Mouse (Mus musculus) stomach, embryonic 15.5 days (tissue): ENCODE results near the gene Gpr63. TPM values are rescaled to one million over a fixed set of nuclear protein-coding genes. Genes with fewer than 3 reads are reported as not detected.
"Not testable (repeated sequence)": the region's sequence is repeated elsewhere in the genome, so short reads cannot be mapped to it uniquely, and the experiment has no call there.

Source experiments
- ATAC-seq: fragments of 200-750 bp; cut with Nextera tagmentation; 2 replicates; pipeline ENCODE4 v1.8.0; 2017; ENCODE audit warnings: low read depth, moderate number of reproducible peaks, moderate TSS enrichment; ENCODE audit not compliant: insufficient read depth, low FRiP score
- H3K27ac ChIP-seq: fragments of 300-500 bp; sonication (generic); 2 replicates; pipeline ENCODE4 v1.5.1; 2015; ENCODE audit warnings: mild to moderate bottlenecking, inconsistent platforms
- H3K27me3 ChIP-seq: fragments of 300-500 bp; sonication (generic); replicated peaks from 2 replicates; pipeline ENCODE4 v1.6.1; 2015; ENCODE audit warnings: inconsistent platforms
- H3K36me3 ChIP-seq: fragments of 300-500 bp; sonication (generic); 2 replicates; pipeline ENCODE4 v1.6.1; 2015; ENCODE audit warnings: inconsistent platforms
- H3K4me1 ChIP-seq: fragments of 300-500 bp; sonication (generic); 2 replicates; pipeline ENCODE4 v1.6.1; 2015; ENCODE audit warnings: inconsistent platforms
- H3K4me2 ChIP-seq: fragments of 300-500 bp; sonication (generic); 2 replicates; pipeline ENCODE4 v1.6.1; 2015; ENCODE audit warnings: mild to moderate bottlenecking, inconsistent platforms
- H3K4me3 ChIP-seq: fragments of 300-500 bp; sonication (generic); replicated peaks from 2 replicates; pipeline ENCODE4 v1.5.1; 2015; ENCODE audit warnings: inconsistent platforms
- H3K9ac ChIP-seq: fragments of 300-500 bp; sonication (generic); 2 replicates; pipeline ENCODE4 v1.6.1; 2015; ENCODE audit warnings: inconsistent platforms
- H3K9me3 ChIP-seq: fragments of 300-500 bp; sonication (generic); 2 replicates; pipeline ENCODE4 v1.6.1; 2016; ENCODE audit warnings: inconsistent platforms
- WGBS: fragments of 180-500 bp; shearing (Covaris S2); methylation state at CpG from one replicate; pipeline ENCODE4 v1.1.7; 2015; 5-methylcytosine and 5-hydroxymethylcytosine counted together
- polyA plus RNA-seq: library from polyadenylated mRNA; unstranded; fragments of >200 nt; fragmentation: Nextera tagmentation; extraction: Ambion mirVana; gene quantifications from 2 replicates; pipeline ENCODE4 v1.2.1, GENCODE M21; 2015

The Gpr63 gene
- polyA plus RNA-seq, 1 experiment from 2014 or later: 1.1 TPM

DNA sequence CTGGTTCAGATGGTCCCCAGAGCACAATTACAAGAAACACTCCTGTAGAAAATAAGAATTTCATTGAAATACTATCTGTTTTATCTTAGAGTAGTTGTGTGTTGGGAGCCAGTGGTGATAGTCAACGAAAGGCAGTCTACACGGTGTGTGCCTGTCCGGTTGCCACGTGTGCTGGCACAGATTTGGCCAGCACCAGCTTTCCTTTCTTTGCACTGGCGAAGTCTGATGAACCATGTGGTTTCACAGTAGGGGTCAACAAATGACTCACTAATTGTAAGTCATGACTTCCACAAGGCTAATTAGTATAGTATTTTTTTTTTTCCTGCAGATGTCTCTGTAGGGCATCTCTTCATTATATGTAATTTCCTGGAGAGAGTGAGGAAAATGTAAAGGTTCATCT lies 45.6 kb downstream of the Gpr63 start:
- 86% methylated on average over 5 of the region's 5 CpGs for WGBS
- no peak for ATAC-seq
- Histone ChIP-seq H3K9ac (no peak overlapping the region), H3K9me3 (no peaks in the 10 kb centered on the region), H3K4me3 (no peak overlapping the region), H3K4me2 (no peak overlapping the region), H3K27me3 (no peaks in the 10 kb centered on the region), H3K4me1 (no peaks in the 10 kb centered on the region), H3K27ac (no peak overlapping the region), H3K36me3 (peaks cover 6% of the 10 kb centered on the region; the same call in 1 of the 2 replicates)

- no peak overlapping the region for H3K4me3 ChIP-seq
- H3K4me2 ChIP-seq: no peak overlapping the region
- H3K27me3 ChIP-seq: no peaks in the 10 kb centered on the region
- H3K4me1 ChIP-seq: no peaks in the 10 kb centered on the region
- no peak overlapping the region for H3K27ac ChIP-seq
- H3K9me3 ChIP-seq: no peaks in the 10 kb centered on the region
- H3K9ac ChIP-seq: no peak overlapping the region
- ATAC-seq: no peak
- peaks cover 2% of the 10 kb centered on the region; the same call in 1 of the 2 replicates for H3K36me3 ChIP-seq
- 85% methylated on average over 3 of the region's 3 CpGs for WGBS
These were observed 46.5 kb downstream of the Gpr63 start for GRCm38 (mm10) chr4:25012726-25013125.

DNA sequence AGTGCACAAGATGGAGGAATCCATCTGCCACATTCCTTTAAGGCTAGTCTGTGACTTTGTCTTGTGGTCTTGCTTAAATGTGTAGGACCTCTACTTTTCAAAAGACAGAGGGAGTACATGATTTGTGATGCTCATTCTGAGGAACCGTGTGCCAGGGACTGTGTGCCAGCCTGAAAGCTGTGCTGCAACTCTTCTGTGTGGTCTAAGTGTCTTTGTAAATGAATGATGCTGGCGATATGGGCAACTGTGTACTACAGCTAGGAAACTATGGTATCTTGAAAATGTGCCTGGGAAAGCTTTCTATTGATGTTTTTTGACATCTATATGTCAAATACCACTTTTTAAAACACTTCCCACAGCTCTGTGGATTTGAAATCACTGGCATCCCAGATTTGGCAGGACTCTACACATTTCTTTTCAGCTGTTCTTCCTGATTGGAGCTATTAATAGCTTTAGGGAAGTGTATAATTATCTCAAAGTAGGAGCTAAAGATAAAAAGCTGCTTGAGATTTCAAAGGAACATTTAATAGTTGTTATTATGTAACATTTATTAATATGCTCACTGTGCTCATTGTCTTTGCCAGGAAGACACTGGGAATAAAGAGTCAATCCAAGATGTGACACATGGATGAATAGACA lies 48.9 kb downstream of the Gpr63 start:
- no peak overlapping the region for H3K4me3 ChIP-seq
- H3K9ac ChIP-seq: no peak overlapping the region
- H3K9me3 ChIP-seq: no peaks in the 10 kb centered on the region
- H3K4me1 ChIP-seq: no peaks in the 10 kb centered on the region
- no peak for ATAC-seq
- no peaks in the 10 kb centered on the region for H3K36me3 ChIP-seq
- H3K4me2 ChIP-seq: no peak overlapping the region
- WGBS: 74% methylated on average over 2 of the region's 2 CpGs
- H3K27me3 ChIP-seq: no peaks in the 10 kb centered on the region
- H3K27ac ChIP-seq: no peak overlapping the region

DNA sequence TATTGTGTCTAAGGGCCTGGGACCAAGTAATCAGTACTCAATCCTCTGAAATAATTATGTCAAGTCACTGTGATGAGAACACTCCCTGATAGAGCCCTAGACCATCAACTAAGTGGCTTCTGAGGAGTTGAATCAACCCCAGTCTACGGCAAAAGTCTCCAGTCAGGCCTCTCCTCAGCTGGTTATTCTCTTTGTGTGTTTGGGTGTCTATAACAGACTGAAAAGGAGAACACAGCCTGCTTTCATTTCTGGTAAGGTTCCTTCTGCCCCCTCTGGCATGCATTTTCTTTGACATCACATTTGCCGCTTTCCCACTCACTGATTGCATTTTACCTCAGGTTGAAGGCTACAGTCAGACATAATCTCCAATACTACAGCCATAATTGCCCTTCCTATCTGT lies 62.0 kb downstream of the Gpr63 start:
- no peaks in the 10 kb centered on the region for H3K36me3 ChIP-seq
- WGBS: 84% methylated on average over 2 of the region's 2 CpGs
- no peak overlapping the region for H3K4me3 ChIP-seq
- no peak overlapping the region for H3K9ac ChIP-seq
- H3K4me1 ChIP-seq: no peaks in the 10 kb centered on the region
- no peak overlapping the region for H3K4me2 ChIP-seq
- ATAC-seq: no peak
- H3K27me3 ChIP-seq: no peaks in the 10 kb centered on the region
- H3K9me3 ChIP-seq: no peaks in the 10 kb centered on the region
- no peak overlapping the region for H3K27ac ChIP-seq

- Histone ChIP-seq H3K4me2 (no peak overlapping the region), H3K4me1 (no peaks in the 10 kb centered on the region), H3K9ac (no peak overlapping the region), H3K27me3 (no peaks in the 10 kb centered on the region), H3K27ac (no peak overlapping the region), H3K9me3 (no peaks in the 10 kb centered on the region), H3K4me3 (no peak overlapping the region), H3K36me3 (no peaks in the 10 kb centered on the region)
- no peak for ATAC-seq
- 54% methylated on average over 1 of the region's 1 CpGs for WGBS
These were observed 62.5 kb downstream of the Gpr63 start for GRCm38 (mm10) chr4:25028752-25029151.

DNA sequence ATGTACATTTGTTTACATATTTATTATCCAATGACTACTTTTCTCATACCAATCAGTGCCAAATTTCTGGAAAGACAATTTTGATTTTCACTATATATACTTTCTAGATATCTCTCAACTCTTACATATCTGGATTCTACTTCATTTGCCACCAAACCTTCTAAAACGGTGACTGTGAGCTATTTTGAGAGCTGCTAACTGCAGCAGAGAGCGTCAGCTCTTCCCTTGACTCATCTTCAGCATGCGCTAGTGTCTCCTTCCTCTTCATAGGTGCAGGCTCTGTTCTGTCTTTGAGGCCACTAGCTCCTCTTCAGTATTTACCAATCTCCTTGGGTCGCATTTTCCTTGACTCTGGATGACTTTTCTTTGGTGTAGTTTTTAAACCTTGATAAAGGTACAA lies 63.7 kb downstream of the Gpr63 start:
- WGBS: 77% methylated on average over 4 of the region's 4 CpGs

GRCm38 (mm10) chr4:25035158-25035791 lies 69.1 kb downstream of the Gpr63 start:
- Histone ChIP-seq H3K4me3 (no peak overlapping the region), H3K9ac (no peak overlapping the region)
- ATAC-seq: no peak

More for the DNA sequence above, 63.7 kb downstream of the Gpr63 start:
- Histone ChIP-seq H3K4me1 (no peaks in the 10 kb centered on the region), H3K4me3 (no peak overlapping the region), H3K9ac (no peak overlapping the region), H3K36me3 (no peaks in the 10 kb centered on the region), H3K9me3 (no peaks in the 10 kb centered on the region), H3K27ac (no peak overlapping the region), H3K4me2 (no peak overlapping the region), H3K27me3 (no peaks in the 10 kb centered on the region)
- ATAC-seq: no peak

DNA sequence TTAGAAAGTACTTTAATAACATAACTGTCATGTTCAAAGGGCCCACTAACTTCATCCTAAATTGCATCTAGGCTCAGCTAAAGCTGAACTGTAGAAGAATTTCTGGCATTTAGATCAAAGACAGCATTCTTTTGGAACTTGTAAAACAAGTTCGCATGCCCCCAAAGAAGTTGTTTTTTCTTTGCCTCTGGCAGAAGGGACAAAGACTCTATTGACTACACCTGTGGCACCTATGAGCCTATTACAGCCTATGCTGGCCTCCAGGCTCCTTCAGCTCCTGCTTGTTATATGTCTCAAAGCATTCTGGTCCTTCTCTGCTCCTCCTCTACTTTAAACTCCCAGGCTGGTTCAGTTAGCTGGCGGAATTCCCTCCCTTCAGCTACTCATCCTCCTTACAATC lies 69.6 kb downstream of the Gpr63 start:
- Histone ChIP-seq H3K27ac (no peak overlapping the region), H3K4me2 (no peak overlapping the region), H3K27me3 (no peaks in the 10 kb centered on the region), H3K9ac (no peak overlapping the region), H3K4me1 (no peaks in the 10 kb centered on the region), H3K9me3 (no peaks in the 10 kb centered on the region), H3K4me3 (no peak overlapping the region), H3K36me3 (no peaks in the 10 kb centered on the region)
- no peak for ATAC-seq
- 42% methylated on average over 2 of the region's 2 CpGs for WGBS

More at GRCm38 (mm10) chr4:25035158-25035791, 69.1 kb downstream of the Gpr63 start:
- H3K27ac ChIP-seq: no peak overlapping the region
- 20% methylated on average over 6 of the region's 6 CpGs for WGBS
- no peaks in the 10 kb centered on the region for H3K9me3 ChIP-seq
- no peaks in the 10 kb centered on the region for H3K4me1 ChIP-seq
- no peaks in the 10 kb centered on the region for H3K27me3 ChIP-seq
- H3K36me3 ChIP-seq: no peaks in the 10 kb centered on the region
- no peak overlapping the region for H3K4me2 ChIP-seq

DNA sequence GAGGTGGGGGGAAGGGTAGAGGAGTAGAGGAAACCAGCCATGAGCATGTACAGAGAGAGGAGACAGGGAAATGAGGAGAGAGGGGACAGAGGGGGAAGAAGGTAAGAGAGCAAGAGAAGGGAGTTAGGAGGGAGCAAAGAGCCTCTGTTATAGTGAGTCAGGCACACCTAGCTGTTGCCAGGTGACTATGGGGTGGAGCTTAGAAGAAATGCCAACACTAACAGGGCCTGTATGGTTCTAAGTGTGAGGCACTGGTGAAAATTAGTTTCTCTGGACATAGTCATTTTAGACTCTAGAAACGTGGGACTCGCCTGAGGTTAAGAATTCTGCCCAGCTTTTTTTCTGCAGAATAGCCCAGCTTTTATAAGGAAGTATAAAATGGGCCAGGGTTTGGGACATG lies 71.1 kb downstream of the Gpr63 start:
- no peaks in the 10 kb centered on the region for H3K4me1 ChIP-seq
- no peak overlapping the region for H3K4me2 ChIP-seq
- no peak overlapping the region for H3K9ac ChIP-seq
- WGBS: 73% methylated on average over 2 of the region's 2 CpGs
- no peaks in the 10 kb centered on the region for H3K9me3 ChIP-seq
- no peak overlapping the region for H3K27ac ChIP-seq
- H3K27me3 ChIP-seq: no peaks in the 10 kb centered on the region
- H3K36me3 ChIP-seq: no peaks in the 10 kb centered on the region
- ATAC-seq: no peak
- H3K4me3 ChIP-seq: no peak overlapping the region

DNA sequence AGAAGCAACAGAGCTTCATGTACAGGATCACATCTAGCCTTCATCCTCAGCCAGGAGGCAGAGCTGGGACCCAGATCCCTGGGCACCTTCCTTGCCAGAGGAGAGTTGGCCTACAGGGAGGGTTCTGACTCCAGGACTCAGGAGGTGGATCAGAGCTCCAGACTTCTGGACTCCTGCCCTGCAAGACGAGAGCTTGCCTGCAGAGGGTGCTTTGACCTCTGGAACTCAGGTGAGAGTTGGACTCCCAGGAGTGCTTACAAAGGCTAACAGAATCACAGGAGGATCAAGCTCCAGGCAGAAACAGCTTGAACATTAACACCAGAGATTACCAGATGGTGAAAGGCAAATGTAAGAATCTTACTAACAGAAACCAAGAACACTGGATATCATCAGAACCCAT lies 89.3 kb downstream of the Gpr63 start:
- H3K4me1 ChIP-seq, H3K27me3 ChIP-seq, H3K27ac ChIP-seq, H3K36me3 ChIP-seq, H3K4me2 ChIP-seq, H3K9ac ChIP-seq, H3K4me3 ChIP-seq, ATAC-seq, H3K9me3 ChIP-seq: not testable (repeated sequence)
- WGBS: 80% methylated on average over 1 of the region's 1 CpGs
